Mouse (Mus musculus) testis, adult 2 months (tissue): ENCODE data around the gene Retreg1. TPM values are rescaled to one million over a fixed set of nuclear protein-coding genes. Genes with fewer than 3 reads are reported as not detected.

Source experiments
- H3K27ac ChIP-seq: fragments of 200-500 bp; 2 replicates; pipeline ENCODE4 v1.5.1; 2012; ENCODE audit warnings: low read depth, low read length; ENCODE audit not compliant: control insufficient read depth, insufficient read depth
- H3K27me3 ChIP-seq: fragments of 200-500 bp; 2 replicates; pipeline ENCODE4 v1.6.1; 2012; ENCODE audit warnings: mild to moderate bottlenecking, low read length, moderate library complexity; ENCODE audit not compliant: control insufficient read depth, insufficient read depth
- H3K36me3 ChIP-seq: fragments of 200-500 bp; 2 replicates; pipeline ENCODE4 v1.6.1; 2012; ENCODE audit warnings: mild to moderate bottlenecking, low read length; ENCODE audit not compliant: control insufficient read depth, insufficient read depth
- H3K4me1 ChIP-seq: fragments of 200-500 bp; 2 replicates; pipeline ENCODE4 v1.6.1; 2012; ENCODE audit warnings: low read length; ENCODE audit not compliant: control insufficient read depth, insufficient read depth
- H3K4me3 ChIP-seq: fragments of 200-500 bp; 2 replicates; pipeline ENCODE4 v1.5.1; 2012; ENCODE audit warnings: low read depth, mild to moderate bottlenecking, low read length, moderate library complexity, mixed read lengths; ENCODE audit not compliant: control insufficient read depth
- CTCF ChIP-seq: fragments of 200-500 bp; IDR thresholded peaks from 2 replicates; pipeline ENCODE4 v1.5.1; 2012; ENCODE audit warnings: low read depth, mild to moderate bottlenecking, inconsistent platforms, low read length, moderate library complexity; ENCODE audit not compliant: control insufficient read depth, insufficient read depth, insufficient replicate concordance
- POLR2A ChIP-seq: fragments of 200-500 bp; IDR thresholded peaks from 2 replicates; pipeline ENCODE4 v1.6.1; 2012; ENCODE audit warnings: low read depth, mild to moderate bottlenecking, inconsistent platforms, low read length, moderate library complexity; ENCODE audit not compliant: control insufficient read depth
- polyA plus RNA-seq: library from polyadenylated mRNA; depleted of rRNA; stranded (reverse); fragments of >200 nt; gene quantifications from 2 replicates; pipeline ENCODE4 v1.2.3, GENCODE M21; 2012; rRNA removed

The Retreg1 gene
- 42.7 and 46.1 TPM in 2 replicates for polyA plus RNA-seq

DNA sequence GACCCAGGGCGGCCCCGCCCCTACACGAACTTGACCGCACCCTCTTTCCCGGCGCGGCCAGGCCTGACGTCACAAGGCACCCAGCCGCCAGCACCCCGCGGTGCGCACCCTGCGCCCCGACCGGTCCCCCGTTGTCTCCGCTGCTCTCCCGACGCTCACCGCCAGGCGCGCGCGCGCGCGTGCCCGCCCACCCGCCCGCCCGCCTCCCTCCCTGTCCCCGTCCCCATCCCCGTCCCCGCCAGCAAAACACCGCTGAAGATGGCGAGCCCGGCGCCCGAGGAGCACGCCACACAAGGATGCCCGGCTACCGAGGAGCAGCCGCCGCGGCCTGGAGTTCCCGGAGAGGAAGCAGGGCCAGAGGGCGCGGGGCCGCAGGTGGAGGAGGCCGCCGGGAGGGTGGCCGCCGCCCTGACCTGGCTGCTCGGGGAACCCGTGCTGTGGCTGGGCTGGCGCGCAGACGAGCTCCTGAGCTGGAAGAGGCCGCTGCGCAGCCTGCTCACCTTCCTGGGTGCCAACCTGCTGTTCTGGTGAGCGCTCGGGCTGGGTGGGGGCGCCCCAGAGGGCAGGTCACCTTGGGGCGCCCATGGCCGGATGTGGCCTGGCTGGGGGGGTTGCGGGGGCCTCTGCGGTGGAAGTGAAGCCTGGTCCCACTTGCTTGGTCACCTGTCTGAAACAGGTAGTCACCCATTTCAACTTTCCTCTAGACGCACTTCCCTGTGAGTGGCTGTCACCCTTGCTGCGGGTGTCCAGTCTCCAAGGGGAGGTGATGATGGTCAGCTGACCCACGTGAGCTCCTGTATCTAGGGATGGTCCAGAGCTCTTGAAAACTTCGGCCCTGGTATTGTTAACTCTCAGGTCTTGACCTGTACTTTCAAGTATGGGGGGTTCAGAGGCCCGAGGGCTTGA lies at the start of gene Retreg1:
Retreg1 (plus strand) TSS at position 95 of the 906 bp plus-strand sequence.
- no peaks in the 10 kb centered on the region for H3K36me3 ChIP-seq
- peak within 1 kb of the TSS; percentile 94 for H3K4me3 ChIP-seq
- H3K27ac ChIP-seq: peak within 1 kb of the TSS; percentile 29
- peaks cover 13% of the 10 kb centered on the region for H3K27me3 ChIP-seq
- TF ChIP-seq CTCF (no peak), POLR2A (no peak)
- H3K4me1 ChIP-seq: peaks cover 13% of the 10 kb centered on the region

DNA sequence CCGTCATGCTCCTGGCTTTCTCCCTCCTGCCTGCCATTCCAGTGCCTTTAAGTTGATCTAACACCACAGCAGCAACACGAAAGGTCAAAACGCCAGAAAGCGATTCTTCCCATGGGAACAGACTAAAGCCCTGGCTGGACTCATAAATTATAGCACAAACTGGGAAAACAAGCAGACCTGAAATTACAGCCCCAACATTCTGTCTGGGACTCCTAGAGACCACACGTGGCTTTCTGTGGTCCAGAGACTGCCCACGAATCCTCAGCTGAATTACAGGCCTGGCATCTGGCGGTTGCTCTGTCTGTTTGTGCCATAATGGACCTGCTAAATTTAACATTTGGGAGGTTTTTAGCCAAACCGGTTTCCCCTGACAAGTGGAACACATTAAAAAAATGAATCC lies 48.9 kb upstream of the Retreg1 start:
- no peak overlapping the region for H3K27ac ChIP-seq
- H3K4me3 ChIP-seq: no peak overlapping the region
- H3K36me3 ChIP-seq: no peaks in the 10 kb centered on the region
- no peaks in the 10 kb centered on the region for H3K27me3 ChIP-seq
- H3K4me1 ChIP-seq: no peaks in the 10 kb centered on the region
- TF ChIP-seq POLR2A (no peak), CTCF (no peak)

DNA sequence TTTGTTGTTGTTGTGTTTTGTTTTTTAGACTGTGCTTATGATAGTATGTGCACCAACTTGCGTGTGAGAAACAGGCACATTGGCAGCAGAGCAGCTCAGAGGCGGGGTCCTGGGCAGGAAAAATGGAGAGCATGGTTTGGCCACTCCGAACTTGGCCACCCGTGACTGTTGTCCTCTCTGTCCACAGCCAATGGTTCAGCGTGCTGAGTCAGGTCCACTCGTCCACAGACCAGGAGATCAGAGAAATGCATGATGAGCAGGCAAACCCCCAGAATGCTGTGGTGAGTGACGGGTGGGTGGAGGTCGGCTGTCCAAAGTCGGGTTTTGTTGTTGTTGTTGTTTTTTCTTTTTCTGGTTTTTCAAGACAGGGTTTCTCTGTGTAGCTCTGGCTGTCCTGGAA lies 47.5 kb upstream of the Retreg1 start:
- no peaks in the 10 kb centered on the region for H3K27me3 ChIP-seq
- H3K4me1 ChIP-seq: no peaks in the 10 kb centered on the region
- H3K4me3 ChIP-seq: no peak overlapping the region
- H3K27ac ChIP-seq: no peak overlapping the region
- TF ChIP-seq CTCF (no peak), POLR2A (no peak)
- H3K36me3 ChIP-seq: no peaks in the 10 kb centered on the region

DNA sequence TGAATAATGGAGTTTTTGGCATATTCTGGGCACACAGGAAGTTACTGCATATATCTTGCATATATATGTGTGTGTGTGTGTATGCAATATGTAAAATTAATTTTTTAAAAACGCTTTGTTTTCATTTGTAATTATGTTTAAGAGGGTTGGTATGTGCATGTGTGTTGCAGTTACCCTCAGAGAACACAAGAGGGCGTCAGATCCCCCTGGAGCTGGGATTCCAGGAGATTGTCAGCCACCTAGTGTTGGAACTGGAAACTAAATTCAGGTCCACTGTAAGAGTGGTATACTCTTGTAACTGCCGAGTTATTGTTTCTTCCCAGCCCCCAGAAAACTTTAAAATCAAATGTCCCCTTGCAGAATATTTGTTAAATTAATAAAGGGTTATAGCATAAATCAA lies 46.6 kb upstream of the Retreg1 start:
- TF ChIP-seq CTCF (peak; percentile 54; the same call in 1 of the 2 replicates), POLR2A (no peak)
- no peaks in the 10 kb centered on the region for H3K4me1 ChIP-seq
- H3K4me3 ChIP-seq: no peak overlapping the region
- H3K27me3 ChIP-seq: no peaks in the 10 kb centered on the region
- H3K27ac ChIP-seq: no peak overlapping the region
- no peaks in the 10 kb centered on the region for H3K36me3 ChIP-seq

GRCm38 (mm10) chr15:25797179-25797578 lies 45.8 kb upstream of the Retreg1 start:
- no peaks in the 10 kb centered on the region for H3K4me1 ChIP-seq
- no peaks in the 10 kb centered on the region for H3K36me3 ChIP-seq
- no peak for TF ChIP-seq POLR2A
- no peak for TF ChIP-seq CTCF
- no peaks in the 10 kb centered on the region for H3K27me3 ChIP-seq
- H3K4me3 ChIP-seq: no peak overlapping the region
- H3K27ac ChIP-seq: no peak overlapping the region

GRCm38 (mm10) chr15:25797888-25798287 lies 45.1 kb upstream of the Retreg1 start:
- Histone ChIP-seq H3K4me3 (no peak overlapping the region), H3K4me1 (no peaks in the 10 kb centered on the region), H3K36me3 (no peaks in the 10 kb centered on the region), H3K27ac (no peak overlapping the region), H3K27me3 (no peaks in the 10 kb centered on the region)
- no peak for TF ChIP-seq POLR2A
- TF ChIP-seq CTCF: no peak

DNA sequence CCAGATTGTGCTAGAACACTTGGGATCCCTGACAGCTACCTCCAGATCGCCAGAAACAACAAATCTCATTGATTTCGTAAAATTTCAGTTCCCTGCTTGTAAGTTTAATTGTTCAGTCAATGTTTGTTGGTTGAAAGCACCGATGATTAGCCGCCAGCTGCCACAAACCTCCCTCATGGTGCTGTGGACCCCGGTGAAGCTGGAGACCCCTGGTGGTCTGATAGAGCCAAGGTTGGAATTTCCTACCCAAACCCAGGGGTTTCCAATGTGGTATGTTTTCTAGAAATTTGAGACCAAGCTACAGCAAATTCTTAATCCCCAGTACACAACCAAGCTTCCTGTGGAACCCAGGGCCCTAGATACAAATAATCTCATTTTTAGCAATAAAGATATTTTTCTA lies 41.3 kb upstream of the Retreg1 start:
- H3K4me3 ChIP-seq: no peak overlapping the region
- H3K27me3 ChIP-seq: no peaks in the 10 kb centered on the region
- TF ChIP-seq CTCF (no peak), POLR2A (no peak)
- no peaks in the 10 kb centered on the region for H3K4me1 ChIP-seq
- H3K27ac ChIP-seq: no peak overlapping the region
- no peaks in the 10 kb centered on the region for H3K36me3 ChIP-seq

DNA sequence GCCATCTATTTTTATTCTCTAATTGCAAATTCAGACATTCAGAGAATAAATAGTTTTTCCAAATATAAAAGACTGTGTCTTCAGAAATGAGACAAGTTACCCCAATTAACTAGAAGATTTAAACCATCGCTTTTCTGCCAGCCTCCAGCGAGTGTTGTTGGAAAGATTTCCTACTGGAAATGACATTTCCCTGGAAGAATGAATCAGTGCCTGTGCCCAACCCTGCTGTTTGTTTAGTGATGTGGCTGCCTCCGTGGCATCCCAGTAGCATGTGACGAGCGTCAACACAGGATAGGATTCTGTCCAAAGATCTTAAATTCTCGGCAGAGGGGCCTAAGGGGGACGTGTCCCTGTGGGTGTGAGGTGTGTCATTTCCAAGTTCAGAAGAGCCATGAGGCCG lies 40.8 kb upstream of the Retreg1 start:
- no peak for TF ChIP-seq CTCF
- TF ChIP-seq POLR2A: no peak
- H3K36me3 ChIP-seq: no peaks in the 10 kb centered on the region
- no peak overlapping the region for H3K4me3 ChIP-seq
- H3K27ac ChIP-seq: no peak overlapping the region
- H3K27me3 ChIP-seq: no peaks in the 10 kb centered on the region
- no peaks in the 10 kb centered on the region for H3K4me1 ChIP-seq
